Mouse (Mus musculus): Measurements from ENCODE around the gene Muc2. TPM values are rescaled to one million over a fixed set of nuclear protein-coding genes. Genes with fewer than 3 reads are reported as not detected.

Muc2 gene
- polyA plus RNA-seq (2014; fragmentation: Nextera tagmentation; extraction: Ambion mirVana): 0.09 TPM in 1 of 2 replicates, not detected in the other

DNA sequence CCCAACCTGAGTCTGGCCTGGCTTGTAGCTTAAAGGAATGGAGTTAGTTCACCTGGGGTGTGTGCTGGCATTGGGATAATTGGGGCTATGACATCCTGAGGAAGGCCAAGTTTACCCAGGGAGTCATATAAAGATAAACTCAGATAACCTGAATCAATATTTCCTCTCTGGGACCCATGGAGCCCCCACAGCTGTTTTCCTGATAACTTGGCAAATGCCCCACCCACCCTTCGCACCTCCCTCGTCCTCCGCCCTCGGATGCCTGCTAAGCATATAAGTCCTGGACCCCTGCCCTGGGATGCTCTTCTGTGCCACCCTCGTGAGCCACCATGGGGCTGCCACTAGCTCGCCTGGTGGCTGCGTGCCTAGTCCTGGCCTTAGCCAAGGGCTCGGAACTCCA is at the start of gene Muc2:
Gene Muc2 (plus strand): TSS at position 301 of the 400 bp plus-strand sequence.
- no peak within 1 kb of the TSS for H3K4me3 ChIP-seq (ENCODE audit: low read depth, low read length)
- no peaks in the 10 kb centered on the region for H3K36me3 ChIP-seq (ENCODE audit: insufficient read depth)
- H3K4me1 ChIP-seq (ENCODE audit: insufficient read depth): no peaks in the 10 kb centered on the region
- 75% methylated on average over 8 of the region's 8 CpGs for WGBS
- no peak within 1 kb of the TSS for H3K4me2 ChIP-seq
- H3K9ac ChIP-seq: no peak within 1 kb of the TSS
- H3K9me3 ChIP-seq (ENCODE audit: low read depth, low read length): no peaks in the 10 kb centered on the region
- TF ChIP-seq CTCF (IDR thresholded peaks at IDR 0.05; ENCODE audit: low read depth): no peak
- no peak within 1 kb of the TSS for H3K27ac ChIP-seq (ENCODE audit: low read depth)
- ATAC-seq (ENCODE audit: insufficient read depth): no peak
- no peak for DNase-seq
- H3K27me3 ChIP-seq (ENCODE audit: insufficient read depth, low read length): no peaks in the 10 kb centered on the region

DNA sequence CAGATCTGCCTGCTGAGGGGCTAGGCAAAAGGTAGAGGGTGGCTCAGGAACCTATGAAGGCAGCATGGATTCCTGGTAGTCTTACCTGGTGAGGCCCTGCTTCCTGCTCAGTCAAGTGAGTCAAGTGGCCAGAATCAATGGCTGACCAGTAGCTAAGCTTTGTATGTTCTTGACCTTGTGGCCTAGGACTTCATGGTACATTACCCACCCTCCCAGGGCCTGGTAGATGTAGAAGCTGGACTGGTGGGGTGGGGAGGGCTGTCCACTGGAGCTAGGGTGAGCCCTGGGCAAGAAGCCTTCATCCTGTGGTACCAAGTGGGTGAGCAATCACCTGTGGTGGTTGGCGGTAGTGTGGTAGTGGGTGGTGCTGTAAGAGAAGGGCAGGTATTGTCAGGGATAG is 47.8 kb upstream of the Muc2 start:
- Histone ChIP-seq H3K9me3 (ENCODE audit: low read depth, low read length) (no peaks in the 10 kb centered on the region), H3K27ac (ENCODE audit: low read depth) (no peak overlapping the region), H3K4me3 (ENCODE audit: low read depth, low read length) (no peak overlapping the region), H3K4me1 (ENCODE audit: insufficient read depth) (no peaks in the 10 kb centered on the region), H3K36me3 (ENCODE audit: insufficient read depth) (no peaks in the 10 kb centered on the region), H3K9ac (no peak overlapping the region), H3K4me2 (no peak overlapping the region), H3K27me3 (ENCODE audit: insufficient read depth, low read length) (no peaks in the 10 kb centered on the region)
- ATAC-seq (ENCODE audit: insufficient read depth): no peak
- WGBS: 100% methylated on average over 1 of the region's 1 CpGs
- no peak for TF ChIP-seq CTCF (IDR thresholded peaks at IDR 0.05; ENCODE audit: low read depth)
- no peak for DNase-seq

DNA sequence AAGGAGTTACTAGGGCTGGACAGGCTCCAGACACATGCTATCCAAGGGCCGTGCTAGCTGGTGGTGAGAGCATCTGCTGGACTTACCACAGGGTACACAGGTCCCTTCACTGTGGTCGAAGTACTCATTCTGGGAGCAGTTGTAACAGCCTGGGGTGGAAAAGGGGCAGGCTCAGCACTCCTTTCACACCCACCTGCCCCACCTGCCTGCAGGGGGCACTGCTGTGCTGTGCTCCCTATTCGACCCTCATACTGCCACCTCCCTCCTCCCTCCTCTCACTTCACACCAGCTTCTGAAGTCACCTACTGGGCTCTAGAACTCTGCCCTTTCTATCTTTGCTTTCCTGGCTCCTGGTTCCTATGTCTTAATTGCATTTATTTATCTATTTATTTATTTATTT is 47.0 kb upstream of the Muc2 start:
- no peaks in the 10 kb centered on the region for H3K36me3 ChIP-seq (ENCODE audit: insufficient read depth)
- no peak overlapping the region for H3K27ac ChIP-seq (ENCODE audit: low read depth)
- 45% methylated on average over 3 of the region's 3 CpGs for WGBS
- no peaks in the 10 kb centered on the region for H3K27me3 ChIP-seq (ENCODE audit: insufficient read depth, low read length)
- DNase-seq: peak; percentile 23
- H3K4me3 ChIP-seq (ENCODE audit: low read depth, low read length): no peak overlapping the region
- H3K4me2 ChIP-seq: no peak overlapping the region
- no peaks in the 10 kb centered on the region for H3K9me3 ChIP-seq (ENCODE audit: low read depth, low read length)
- no peak for ATAC-seq (ENCODE audit: insufficient read depth)
- no peaks in the 10 kb centered on the region for H3K4me1 ChIP-seq (ENCODE audit: insufficient read depth)
- H3K9ac ChIP-seq: no peak overlapping the region
- peak; percentile 54 for TF ChIP-seq CTCF (IDR thresholded peaks at IDR 0.05; ENCODE audit: low read depth)

DNA sequence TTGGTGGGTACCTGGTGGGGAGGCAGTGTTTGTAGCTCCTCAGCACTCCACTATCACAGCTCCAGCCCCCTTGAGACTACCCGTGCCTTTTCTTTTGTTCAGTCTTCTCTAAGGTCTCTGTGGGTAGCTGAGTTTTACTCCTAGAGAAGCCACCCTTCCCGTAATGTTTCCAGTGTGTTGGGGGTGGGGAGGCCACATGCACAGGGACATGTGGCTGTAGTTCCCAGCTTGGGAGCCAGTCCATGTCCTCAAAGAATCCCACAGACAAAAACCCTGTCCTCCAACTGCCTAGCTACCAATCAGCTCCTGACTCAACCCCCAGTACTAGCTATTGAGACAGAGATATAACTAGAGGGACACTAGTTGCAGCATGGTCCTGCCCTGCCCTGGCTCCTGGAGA is 43.1 kb upstream of the Muc2 start:
- no peak for ATAC-seq (ENCODE audit: insufficient read depth)
- WGBS: 51% methylated on average over 2 of the region's 2 CpGs

DNA sequence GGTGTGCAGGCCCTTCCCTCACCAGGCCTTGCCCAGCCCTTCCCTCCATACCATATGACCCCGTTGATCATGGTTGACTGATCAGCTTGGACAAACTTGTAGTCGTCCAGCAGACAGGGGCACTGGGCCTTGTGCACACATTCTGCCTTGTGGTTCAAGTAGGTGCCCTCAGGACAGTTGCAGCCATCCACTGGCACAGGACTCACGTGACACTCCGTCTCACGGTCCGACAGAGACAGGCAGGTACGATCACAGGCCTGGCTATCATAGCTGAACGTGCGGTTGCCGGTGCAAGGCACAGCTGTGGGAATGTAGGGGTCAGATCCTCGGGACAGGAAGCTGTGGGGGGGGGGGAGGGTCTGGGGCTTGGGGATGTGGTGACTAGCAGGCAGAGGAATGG is 42.3 kb upstream of the Muc2 start:
- H3K9ac ChIP-seq: no peak overlapping the region
- no peaks in the 10 kb centered on the region for H3K27me3 ChIP-seq (ENCODE audit: insufficient read depth, low read length)
- no peak for DNase-seq
- no peak overlapping the region for H3K4me3 ChIP-seq (ENCODE audit: low read depth, low read length)
- H3K36me3 ChIP-seq (ENCODE audit: insufficient read depth): no peaks in the 10 kb centered on the region
- TF ChIP-seq CTCF (IDR thresholded peaks at IDR 0.05; ENCODE audit: low read depth): no peak
- no peak overlapping the region for H3K4me2 ChIP-seq
- no peak overlapping the region for H3K27ac ChIP-seq (ENCODE audit: low read depth)
- ATAC-seq (ENCODE audit: insufficient read depth): no peak
- H3K4me1 ChIP-seq (ENCODE audit: insufficient read depth): no peaks in the 10 kb centered on the region
- H3K9me3 ChIP-seq (ENCODE audit: low read depth, low read length): no peaks in the 10 kb centered on the region
- WGBS: 56% methylated on average over 11 of the region's 11 CpGs

More for the DNA sequence above, 43.1 kb upstream of the Muc2 start:
- no peak for TF ChIP-seq CTCF (IDR thresholded peaks at IDR 0.05; ENCODE audit: low read depth)
- Histone ChIP-seq H3K27ac (ENCODE audit: low read depth) (no peak overlapping the region), H3K36me3 (ENCODE audit: insufficient read depth) (no peaks in the 10 kb centered on the region), H3K4me1 (ENCODE audit: insufficient read depth) (no peaks in the 10 kb centered on the region), H3K4me3 (ENCODE audit: low read depth, low read length) (no peak overlapping the region), H3K9ac (no peak overlapping the region), H3K27me3 (ENCODE audit: insufficient read depth, low read length) (no peaks in the 10 kb centered on the region), H3K4me2 (no peak overlapping the region), H3K9me3 (ENCODE audit: low read depth, low read length) (no peaks in the 10 kb centered on the region)
- DNase-seq: no peak

DNA sequence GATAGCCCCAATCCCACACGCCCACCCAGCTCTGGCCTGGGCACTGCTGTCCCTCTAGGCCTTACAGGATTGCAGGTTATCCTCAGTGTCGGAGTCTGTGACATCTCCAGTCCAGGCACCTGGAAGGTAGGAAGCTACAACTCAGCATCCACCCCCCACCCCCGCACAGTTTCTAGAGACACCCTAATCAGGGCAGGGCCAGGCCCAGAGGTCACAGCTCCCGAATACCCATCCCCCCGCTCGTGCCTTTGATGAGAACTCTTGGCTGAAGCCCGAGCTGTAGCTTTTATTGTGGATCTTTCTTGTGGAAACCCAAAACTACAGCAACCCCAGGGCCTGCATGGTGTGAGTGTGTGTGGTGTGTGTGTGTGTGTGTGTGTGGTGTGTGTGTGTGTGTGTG is 37.9 kb upstream of the Muc2 start:
- no peaks in the 10 kb centered on the region for H3K9me3 ChIP-seq (ENCODE audit: low read depth, low read length)
- no peak for TF ChIP-seq CTCF (IDR thresholded peaks at IDR 0.05; ENCODE audit: low read depth)
- H3K4me1 ChIP-seq (ENCODE audit: insufficient read depth): no peaks in the 10 kb centered on the region
- no peak overlapping the region for H3K4me3 ChIP-seq (ENCODE audit: low read depth, low read length)
- 37% methylated on average over 7 of the region's 7 CpGs for WGBS
- no peak for DNase-seq
- H3K4me2 ChIP-seq: no peak overlapping the region
- H3K27ac ChIP-seq (ENCODE audit: low read depth): no peak overlapping the region
- no peaks in the 10 kb centered on the region for H3K27me3 ChIP-seq (ENCODE audit: insufficient read depth, low read length)
- no peaks in the 10 kb centered on the region for H3K36me3 ChIP-seq (ENCODE audit: insufficient read depth)
- no peak overlapping the region for H3K9ac ChIP-seq
- no peak for ATAC-seq (ENCODE audit: insufficient read depth)

DNA sequence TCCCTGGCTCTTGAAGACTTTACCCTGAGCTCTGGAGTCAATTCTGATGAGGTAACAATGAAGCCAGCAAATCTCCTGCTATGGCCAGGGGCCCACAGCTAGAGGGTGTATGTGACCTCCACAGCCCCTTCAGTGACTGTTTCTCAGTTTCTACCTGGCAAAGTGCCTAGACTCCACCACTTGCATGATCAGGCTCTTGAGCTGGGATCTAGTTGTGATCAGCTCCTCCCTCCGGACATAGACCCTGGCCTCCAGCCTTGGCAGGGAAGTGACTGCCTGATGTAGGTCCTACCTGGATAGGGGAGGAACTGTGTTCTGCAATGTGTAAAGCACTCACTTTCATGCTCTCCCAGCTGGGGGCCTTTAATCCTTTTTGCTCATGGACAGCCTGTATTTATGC is 29.8 kb upstream of the Muc2 start:
- H3K27me3 ChIP-seq (ENCODE audit: insufficient read depth, low read length): no peaks in the 10 kb centered on the region
- no peaks in the 10 kb centered on the region for H3K4me1 ChIP-seq (ENCODE audit: insufficient read depth)
- no peak overlapping the region for H3K4me3 ChIP-seq (ENCODE audit: low read depth, low read length)
- TF ChIP-seq CTCF (IDR thresholded peaks at IDR 0.05; ENCODE audit: low read depth): 0 out of 2 replicates have a peak, but pooled peaks have one; percentile 4
- no peak overlapping the region for H3K9ac ChIP-seq
- H3K4me2 ChIP-seq: no peak overlapping the region
- no peaks in the 10 kb centered on the region for H3K9me3 ChIP-seq (ENCODE audit: low read depth, low read length)
- DNase-seq (peak; percentile 49), ATAC-seq (ENCODE audit: insufficient read depth) (no peak)
- 63% methylated on average over 1 of the region's 1 CpGs for WGBS
- no peaks in the 10 kb centered on the region for H3K36me3 ChIP-seq (ENCODE audit: insufficient read depth)
- H3K27ac ChIP-seq (ENCODE audit: low read depth): no peak overlapping the region

DNA sequence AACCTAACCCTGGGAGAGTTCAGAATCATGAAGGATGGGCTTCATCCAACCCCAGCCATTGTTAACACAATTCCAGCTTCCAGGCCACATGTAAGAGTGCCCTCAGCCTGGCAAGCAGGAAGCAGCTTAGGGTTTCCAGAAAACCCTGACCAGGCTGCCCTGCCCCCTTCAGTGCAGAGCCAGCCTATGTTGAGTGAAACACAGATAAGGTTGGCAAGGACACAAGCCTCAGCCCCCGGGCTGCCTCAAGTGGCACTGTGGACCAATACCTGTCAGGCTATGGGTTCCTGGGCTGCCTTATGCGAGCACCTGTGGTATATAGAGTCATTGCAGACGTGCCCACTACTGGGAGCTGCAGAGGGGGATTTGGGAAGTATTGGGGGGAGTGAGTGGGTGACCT is 28.7 kb upstream of the Muc2 start:
- Histone ChIP-seq H3K27me3 (ENCODE audit: insufficient read depth, low read length) (no peaks in the 10 kb centered on the region), H3K9me3 (ENCODE audit: low read depth, low read length) (no peaks in the 10 kb centered on the region), H3K27ac (ENCODE audit: low read depth) (no peak overlapping the region), H3K4me2 (no peak overlapping the region), H3K36me3 (ENCODE audit: insufficient read depth) (no peaks in the 10 kb centered on the region), H3K4me1 (ENCODE audit: insufficient read depth) (no peaks in the 10 kb centered on the region), H3K4me3 (ENCODE audit: low read depth, low read length) (no peak overlapping the region), H3K9ac (no peak overlapping the region)
- WGBS: 52% methylated on average over 3 of the region's 3 CpGs
- DNase-seq (peak; percentile 6), ATAC-seq (ENCODE audit: insufficient read depth) (no peak)
- no peak for TF ChIP-seq CTCF (IDR thresholded peaks at IDR 0.05; ENCODE audit: low read depth)

Measured in lung, embryonic 14.5 days (tissue).